Mouse (Mus musculus) liver, embryonic 18 days (tissue): ENCODE results near the gene Fetub. TPM values are rescaled to one million over a fixed set of nuclear protein-coding genes. Genes with fewer than 3 reads are reported as not detected.

Experiments
- polyA plus RNA-seq: library from polyadenylated mRNA; depleted of rRNA; stranded (reverse); fragments of >200 nt; gene quantifications from 2 replicates; pipeline ENCODE4 v1.2.3, GENCODE M21; 2012; rRNA removed

Gene Fetub
- 182 and 210 TPM in 2 replicates for polyA plus RNA-seq

DNA sequence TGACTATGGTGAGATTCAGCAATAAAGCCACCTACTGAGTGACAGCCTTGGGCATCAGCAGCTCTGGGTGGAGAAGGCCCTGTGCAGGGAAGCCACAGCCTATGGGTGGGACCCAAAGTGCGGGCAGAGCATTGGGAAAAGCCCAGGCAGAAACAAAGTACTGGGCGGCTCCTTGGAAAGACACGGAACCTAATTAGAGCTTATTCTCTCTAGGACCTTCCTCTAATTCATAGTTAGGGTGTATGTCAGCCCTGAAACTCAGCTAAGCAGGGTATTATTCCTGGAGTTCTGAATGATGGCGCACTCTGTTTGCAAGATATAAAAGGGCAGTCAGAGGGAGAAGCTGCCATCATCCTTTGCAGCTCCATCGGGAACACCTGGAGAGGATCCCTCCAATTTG, at the start of gene Fetub:
Gene Fetub (plus strand): TSS at position 301 of the 400 bp plus-strand sequence.

GRCm38 (mm10) chr16:22890683-22891510, 27.2 kb upstream of the Fetub start, which contains the start of gene Ahsg:
Gene Ahsg (plus strand): TSS chr16:22891277.

GRCm38 (mm10) chr16:22950840-22951395, 32.8 kb downstream of the Fetub start, which contains the start of gene Hrg:
Gene Hrg (plus strand): TSS chr16:22951072.

Other genes starting within 250 kb of the Fetub start
- gene Crygs, start 106.8 kb upstream of the Fetub start, polyA plus RNA-seq: 0.03 and 0.06 TPM in 2 replicates
- gene Tbccd1, start 60.7 kb upstream of the Fetub start, polyA plus RNA-seq: 17.7 and 19.6 TPM in 2 replicates
- gene Dnajb11, start 60.5 kb upstream of the Fetub start, polyA plus RNA-seq: 23.0 and 25.1 TPM in 2 replicates
- 24,752 and 26,490 TPM in 2 replicates for gene Ahsg, start 27.1 kb upstream of the Fetub start, polyA plus RNA-seq
- gene Hrg, start 32.7 kb downstream of the Fetub start, polyA plus RNA-seq: 45.5 and 57.1 TPM in 2 replicates
- 162 and 177 TPM in 2 replicates for gene Kng2, start 111.1 kb downstream of the Fetub start, polyA plus RNA-seq
- gene Kng1, start 139.5 kb downstream of the Fetub start, polyA plus RNA-seq: 1,908 and 2,047 TPM in 2 replicates
- gene Eif4a2, start 189.1 kb downstream of the Fetub start, polyA plus RNA-seq: 167 and 177 TPM in 2 replicates
- 4.2 and 5.2 TPM in 2 replicates for gene Rfc4, start 209.4 kb downstream of the Fetub start, polyA plus RNA-seq
- gene Adipoq, start 228.2 kb downstream of the Fetub start, polyA plus RNA-seq: 0.07 TPM in 1 of 2 replicates, not detected in the other